Mouse (Mus musculus): ENCODE measurements around the gene Yjefn3.

DNA sequence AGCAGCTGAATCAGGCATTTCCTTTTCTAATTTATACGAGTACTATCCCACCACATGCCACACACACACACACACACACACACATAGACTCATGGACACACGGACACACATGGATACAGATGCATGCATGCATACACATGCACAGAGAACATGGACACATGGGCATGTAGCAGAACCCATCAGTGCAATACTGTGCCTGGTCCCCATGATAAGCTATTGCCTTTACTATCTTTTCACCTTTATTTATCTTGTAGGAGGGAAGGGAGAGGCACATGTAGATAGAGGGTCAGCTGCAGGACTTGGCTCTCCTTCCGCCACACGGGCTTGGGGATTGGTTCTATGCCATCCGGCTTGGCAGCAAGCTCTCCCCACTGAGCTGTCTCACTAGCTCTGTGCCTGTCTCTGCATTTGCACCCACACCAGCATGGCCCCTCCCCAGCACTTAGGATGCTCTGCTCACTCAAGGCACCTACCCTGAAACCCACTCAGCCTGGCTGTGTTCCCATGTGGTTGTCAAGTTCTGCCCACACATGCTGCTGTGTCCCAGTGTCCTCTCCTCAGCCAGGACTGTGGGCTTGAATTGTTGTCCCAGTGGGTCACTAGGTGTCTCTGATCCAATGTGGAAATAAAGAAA lies 39.0 kb downstream of the Yjefn3 start:
- no peak for TF ChIP-seq CTCF (IDR thresholded peaks at IDR 0.05; ENCODE audit: low read depth)
- no peak for TF ChIP-seq EP300 (IDR thresholded peaks at IDR 0.05; ENCODE audit: low read depth)
